Mouse (Mus musculus) hindbrain, embryonic 14.5 days (tissue): ENCODE data around the gene Bnc2. TPM values are rescaled to one million over a fixed set of nuclear protein-coding genes. Genes with fewer than 3 reads are reported as not detected.

Source experiments
- ATAC-seq: fragments of 200-750 bp; cut with Nextera tagmentation; 2 replicates; pipeline ENCODE4 v1.8.0; 2017; ENCODE audit warnings: moderate number of reproducible peaks, mild to moderate bottlenecking, moderate TSS enrichment, moderate library complexity; ENCODE audit not compliant: low FRiP score
- DNase-seq: peaks from one replicate; pipeline ENCODE4 v3.0.0-alpha.2; 2015; ENCODE audit warnings: low spot score
- H3K27ac ChIP-seq: fragments of 300-500 bp; sonication (generic); 2 replicates; pipeline ENCODE4 v1.5.1; 2014; ENCODE audit warnings: mild to moderate bottlenecking, moderate library complexity
- H3K27me3 ChIP-seq: fragments of 300-500 bp; sonication (generic); 2 replicates; pipeline ENCODE4 v1.6.1; 2014; ENCODE audit warnings: mild to moderate bottlenecking, low read length, mixed read lengths; ENCODE audit not compliant: control insufficient read depth, insufficient read depth
- H3K36me3 ChIP-seq: fragments of 300-500 bp; sonication (generic); replicated peaks from 2 replicates; pipeline ENCODE4 v1.6.1; 2014; ENCODE audit not compliant: control insufficient read depth, insufficient read depth
- H3K4me1 ChIP-seq: fragments of 300-500 bp; sonication (generic); replicated peaks from 2 replicates; pipeline ENCODE4 v1.6.1; 2014; ENCODE audit warnings: antibody characterized with exemption, low read length, mixed read lengths; ENCODE audit not compliant: control insufficient read depth, insufficient read depth
- H3K4me2 ChIP-seq: fragments of 300-500 bp; sonication (generic); replicated peaks from 2 replicates; pipeline ENCODE4 v1.6.1; 2014; ENCODE audit warnings: mild to moderate bottlenecking, moderate library complexity
- H3K4me3 ChIP-seq: fragments of 300-500 bp; sonication (generic); replicated peaks from 2 replicates; pipeline ENCODE4 v1.5.1; 2014; ENCODE audit warnings: mild to moderate bottlenecking, low read length
- H3K9ac ChIP-seq: fragments of 300-500 bp; sonication (generic); 2 replicates; pipeline ENCODE4 v1.6.1; 2014
- H3K9me3 ChIP-seq: fragments of 300-500 bp; sonication (generic); 2 replicates; pipeline ENCODE4 v1.6.1; 2016; ENCODE audit warnings: low read length; ENCODE audit not compliant: control insufficient read depth
- WGBS: fragments of 180-500 bp; shearing (Covaris S2); extraction: QIAGEN DNeasy Blood & Tissue Kit; methylation state at CpG from one replicate; pipeline ENCODE4 v1.1.7; 2014; 5-methylcytosine and 5-hydroxymethylcytosine counted together
- polyA plus RNA-seq: library from polyadenylated mRNA; unstranded; fragments of >200 nt; fragmentation: Nextera tagmentation; extraction: Ambion mirVana; gene quantifications from 2 replicates; pipeline ENCODE4 v1.2.1, GENCODE M21; 2014

The Bnc2 gene
- polyA plus RNA-seq, 1 experiment from 2014 or later: 12.0 TPM

DNA sequence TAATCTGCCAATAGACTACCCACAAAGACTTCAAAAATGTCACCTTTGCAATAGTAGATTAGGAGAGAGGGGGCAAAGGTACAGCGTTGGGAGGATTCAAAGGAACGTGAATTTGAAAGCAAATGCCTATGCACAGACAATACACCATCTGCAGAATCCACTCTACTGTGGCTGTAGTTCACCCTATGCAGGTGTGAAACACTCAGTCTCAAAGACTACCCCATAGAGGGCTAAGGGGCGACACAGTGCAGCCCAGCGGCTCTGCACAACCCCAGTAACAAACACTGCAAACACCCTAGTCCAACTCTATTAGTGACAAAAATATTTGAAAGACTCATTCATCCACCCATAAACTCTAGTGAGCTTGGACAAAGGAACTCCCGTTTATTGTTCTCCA lies 218.2 kb downstream of the Bnc2 start:
- no peaks in the 10 kb centered on the region for H3K9me3 ChIP-seq
- ATAC-seq: no peak

DNA sequence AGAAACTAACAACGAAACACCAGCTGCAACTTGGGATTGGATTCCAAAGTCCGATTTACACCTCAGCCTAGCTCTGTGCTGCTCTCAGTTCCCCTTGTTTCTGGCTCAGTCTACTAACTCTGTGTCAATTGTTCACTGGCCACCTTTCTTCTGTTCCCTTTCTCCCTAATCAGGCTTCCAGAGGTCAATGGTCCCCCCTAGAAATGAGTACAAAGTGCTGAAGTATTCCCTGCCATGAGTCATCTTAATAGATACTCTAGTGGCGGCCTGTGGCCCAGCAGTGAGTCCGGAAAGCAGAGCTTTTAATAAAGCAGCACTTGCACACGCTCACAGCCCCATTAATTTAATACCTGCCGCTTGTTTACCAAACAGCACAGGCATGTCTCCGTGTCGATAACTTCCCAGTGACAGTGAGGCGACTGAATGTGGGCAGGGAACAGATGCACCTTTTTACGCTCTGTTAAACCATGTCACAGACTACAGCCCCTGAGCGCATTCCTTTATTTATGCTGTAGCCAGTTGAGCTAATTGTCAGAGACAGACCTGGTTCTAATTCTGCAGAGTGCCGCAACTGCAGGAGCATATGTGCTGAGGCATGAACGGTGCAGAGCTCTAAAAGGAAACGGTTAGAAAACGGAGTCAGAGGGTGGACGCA lies 218.8 kb downstream of the Bnc2 start:
- Histone ChIP-seq H3K4me1 (peaks cover 16% of the 10 kb centered on the region; the same call in 1 of the 2 replicates), H3K36me3 (no peaks in the 10 kb centered on the region), H3K27ac (no peak overlapping the region), H3K4me2 (peak overlapping the region; percentile 24), H3K9me3 (no peaks in the 10 kb centered on the region), H3K4me3 (no peak overlapping the region), H3K9ac (0 out of 2 replicates have a peak overlapping the region, but pooled peaks have one; percentile 4), H3K27me3 (no peaks in the 10 kb centered on the region)
- DNase-seq (no peak), ATAC-seq (peak; percentile 46; the same call in 1 of the 2 replicates)
- WGBS: 57% methylated on average over 16 of the region's 16 CpGs

More for the DNA sequence above, 218.2 kb downstream of the Bnc2 start:
- H3K27ac ChIP-seq: no peak overlapping the region
- H3K27me3 ChIP-seq: no peaks in the 10 kb centered on the region
- H3K36me3 ChIP-seq: no peaks in the 10 kb centered on the region
- peak overlapping the region; percentile 24 for H3K4me2 ChIP-seq
- peaks cover 16% of the 10 kb centered on the region; the same call in 1 of the 2 replicates for H3K4me1 ChIP-seq
- DNase-seq: no peak
- no peak overlapping the region for H3K4me3 ChIP-seq
- 70% methylated on average over 5 of the region's 5 CpGs for WGBS
- no peak overlapping the region for H3K9ac ChIP-seq

DNA sequence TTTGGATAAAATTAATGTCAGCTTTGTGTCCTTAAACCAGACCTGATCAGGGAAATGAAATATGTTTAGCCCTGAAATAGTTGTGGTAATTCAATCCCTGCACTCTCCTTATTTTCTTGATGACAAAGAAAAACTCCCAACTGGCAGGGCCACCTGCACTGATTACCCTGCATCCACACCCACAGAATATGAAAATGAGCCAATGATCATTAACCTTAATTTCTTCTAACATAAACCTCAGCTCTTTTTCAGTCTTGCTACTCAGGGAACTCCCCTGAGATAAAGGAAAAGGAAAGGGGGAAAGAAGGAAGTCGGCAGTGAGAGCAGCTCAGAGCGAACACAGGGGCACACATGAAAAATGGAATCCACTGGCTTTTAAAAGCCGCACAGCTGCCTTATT lies 220.6 kb downstream of the Bnc2 start:
- 0 out of 2 replicates have a peak, but pooled peaks cover 4% of the 10 kb centered on the region for H3K27me3 ChIP-seq
- 53% methylated on average over 3 of the region's 3 CpGs for WGBS
- DNase-seq: no peak
- H3K9me3 ChIP-seq: no peaks in the 10 kb centered on the region
- no peaks in the 10 kb centered on the region for H3K36me3 ChIP-seq
- H3K4me1 ChIP-seq: peaks cover 16% of the 10 kb centered on the region; the same call in 1 of the 2 replicates
- H3K27ac ChIP-seq: no peak overlapping the region
- no peak for ATAC-seq
- H3K4me3 ChIP-seq: no peak overlapping the region
- no peak overlapping the region for H3K4me2 ChIP-seq
- no peak overlapping the region for H3K9ac ChIP-seq

DNA sequence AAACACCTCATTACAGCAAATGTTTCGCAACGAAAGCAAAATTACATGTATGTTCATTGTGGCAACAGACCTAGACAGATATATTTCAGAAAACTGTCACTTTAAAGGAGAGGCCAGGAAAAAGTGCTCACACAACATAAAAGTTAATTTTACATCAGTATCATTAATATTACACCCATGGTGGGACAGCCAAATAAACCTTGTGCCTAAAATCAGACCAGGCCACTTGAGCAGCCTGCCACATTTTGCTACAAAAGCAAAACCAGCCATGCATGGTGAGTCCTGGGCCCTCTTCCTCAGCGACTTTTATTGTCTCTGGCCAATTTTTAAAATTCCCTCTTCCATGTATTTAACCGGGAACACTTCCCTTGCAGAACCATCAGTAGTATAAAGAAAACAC lies 221.5 kb downstream of the Bnc2 start:
- Histone ChIP-seq H3K4me2 (no peak overlapping the region), H3K27ac (no peak overlapping the region), H3K36me3 (no peaks in the 10 kb centered on the region), H3K9me3 (no peaks in the 10 kb centered on the region), H3K4me1 (peaks cover 16% of the 10 kb centered on the region; the same call in 1 of the 2 replicates), H3K4me3 (no peak overlapping the region), H3K9ac (no peak overlapping the region), H3K27me3 (0 out of 2 replicates have a peak, but pooled peaks cover 4% of the 10 kb centered on the region)
- 75% methylated on average over 4 of the region's 4 CpGs for WGBS
- ATAC-seq: no peak
- no peak for DNase-seq

DNA sequence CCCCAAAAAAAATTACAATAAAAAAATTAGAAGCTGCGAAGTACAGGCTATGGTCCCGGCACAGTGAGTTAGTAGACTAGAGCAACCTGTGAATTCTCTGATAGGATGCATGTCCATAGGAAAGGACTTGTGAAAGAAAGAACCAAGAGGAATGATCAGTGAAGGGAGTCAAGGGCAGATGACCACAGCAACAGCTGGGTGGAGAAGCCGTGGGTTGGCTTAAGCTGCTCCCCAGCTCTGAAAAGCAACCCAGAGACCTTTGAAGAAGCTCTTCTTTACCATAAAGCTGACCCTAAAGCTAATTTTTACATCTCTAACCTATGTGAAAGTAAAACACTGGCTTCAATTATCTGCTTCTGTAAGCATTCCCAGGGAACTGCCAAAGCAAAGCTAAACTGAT lies 222.4 kb downstream of the Bnc2 start:
- Histone ChIP-seq H3K36me3 (no peaks in the 10 kb centered on the region), H3K9ac (no peak overlapping the region), H3K27ac (no peak overlapping the region), H3K4me2 (no peak overlapping the region), H3K4me1 (peaks cover 16% of the 10 kb centered on the region; the same call in 1 of the 2 replicates), H3K27me3 (0 out of 2 replicates have a peak, but pooled peaks cover 4% of the 10 kb centered on the region), H3K4me3 (no peak overlapping the region), H3K9me3 (no peaks in the 10 kb centered on the region)
- ATAC-seq (no peak), DNase-seq (no peak)
- 89% methylated on average over 3 of the region's 3 CpGs for WGBS

DNA sequence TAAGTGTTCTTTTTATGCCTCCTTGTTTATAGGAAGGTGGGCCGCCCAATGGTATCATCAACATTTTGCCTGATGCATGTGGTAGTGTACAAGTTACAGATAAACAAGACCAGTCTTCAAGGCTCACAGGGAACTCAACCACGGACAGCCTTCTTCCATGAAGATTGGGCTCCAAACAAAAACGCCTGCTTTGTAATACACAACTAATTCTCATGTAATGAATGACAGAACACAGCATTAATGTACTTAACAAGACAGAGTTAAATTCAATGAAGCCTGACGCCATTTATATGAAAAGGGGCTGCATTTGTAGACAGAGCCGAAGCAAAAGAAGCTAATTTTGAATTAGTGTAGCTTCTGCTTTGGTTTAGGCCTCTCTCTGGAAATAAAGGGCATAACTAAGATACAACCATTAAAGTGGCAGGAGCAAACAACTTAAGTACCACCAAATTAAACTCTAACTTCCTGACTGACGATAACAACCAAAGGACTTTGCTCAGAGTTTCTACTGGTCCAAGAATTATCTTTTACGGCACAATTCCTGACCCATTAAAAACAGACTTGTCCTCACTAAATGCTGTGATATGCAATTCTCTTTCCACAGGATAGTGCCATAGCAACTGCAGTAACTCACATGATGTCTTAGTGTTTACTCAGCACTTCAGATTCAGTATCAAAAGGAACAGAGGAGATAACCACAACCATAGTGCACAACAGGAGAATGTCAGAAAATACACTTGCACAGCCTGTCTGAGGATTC lies 225.6 kb downstream of the Bnc2 start:
- ATAC-seq: no peak
- no peak overlapping the region for H3K27ac ChIP-seq

DNA sequence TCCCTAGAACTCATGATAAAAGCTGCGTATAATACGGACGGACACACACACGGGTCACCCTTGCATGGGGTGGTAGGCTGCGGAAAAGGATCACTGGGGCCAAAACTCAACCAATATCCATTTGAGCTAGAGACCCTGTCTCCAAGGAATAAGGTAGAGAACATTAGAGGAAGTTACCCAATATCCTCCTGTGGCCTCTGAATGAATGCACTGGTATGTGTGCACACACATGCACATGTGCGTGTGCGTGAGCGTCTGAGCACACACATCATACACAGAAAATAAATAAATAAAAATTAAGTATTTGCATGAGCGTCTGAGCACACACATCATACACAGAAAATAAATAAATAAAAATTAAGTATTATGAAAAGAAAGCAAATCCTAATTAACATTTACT lies 241.8 kb downstream of the Bnc2 start:
- 97% methylated on average over 9 of the region's 9 CpGs for WGBS
- H3K4me3 ChIP-seq: no peak overlapping the region
- no peak overlapping the region for H3K27ac ChIP-seq
- no peaks in the 10 kb centered on the region for H3K36me3 ChIP-seq
- H3K9me3 ChIP-seq: no peaks in the 10 kb centered on the region
- no peaks in the 10 kb centered on the region for H3K4me1 ChIP-seq
- DNase-seq (no peak), ATAC-seq (no peak)
- H3K4me2 ChIP-seq: no peak overlapping the region
- no peak overlapping the region for H3K9ac ChIP-seq
- no peaks in the 10 kb centered on the region for H3K27me3 ChIP-seq

More for the DNA sequence above, 225.6 kb downstream of the Bnc2 start:
- Histone ChIP-seq H3K36me3 (no peaks in the 10 kb centered on the region), H3K4me2 (no peak overlapping the region), H3K9me3 (no peaks in the 10 kb centered on the region), H3K9ac (no peak overlapping the region), H3K4me3 (no peak overlapping the region), H3K27me3 (0 out of 2 replicates have a peak, but pooled peaks cover 4% of the 10 kb centered on the region), H3K4me1 (no peaks in the 10 kb centered on the region)
- WGBS: 72% methylated on average over 7 of the region's 7 CpGs
- DNase-seq: no peak

DNA sequence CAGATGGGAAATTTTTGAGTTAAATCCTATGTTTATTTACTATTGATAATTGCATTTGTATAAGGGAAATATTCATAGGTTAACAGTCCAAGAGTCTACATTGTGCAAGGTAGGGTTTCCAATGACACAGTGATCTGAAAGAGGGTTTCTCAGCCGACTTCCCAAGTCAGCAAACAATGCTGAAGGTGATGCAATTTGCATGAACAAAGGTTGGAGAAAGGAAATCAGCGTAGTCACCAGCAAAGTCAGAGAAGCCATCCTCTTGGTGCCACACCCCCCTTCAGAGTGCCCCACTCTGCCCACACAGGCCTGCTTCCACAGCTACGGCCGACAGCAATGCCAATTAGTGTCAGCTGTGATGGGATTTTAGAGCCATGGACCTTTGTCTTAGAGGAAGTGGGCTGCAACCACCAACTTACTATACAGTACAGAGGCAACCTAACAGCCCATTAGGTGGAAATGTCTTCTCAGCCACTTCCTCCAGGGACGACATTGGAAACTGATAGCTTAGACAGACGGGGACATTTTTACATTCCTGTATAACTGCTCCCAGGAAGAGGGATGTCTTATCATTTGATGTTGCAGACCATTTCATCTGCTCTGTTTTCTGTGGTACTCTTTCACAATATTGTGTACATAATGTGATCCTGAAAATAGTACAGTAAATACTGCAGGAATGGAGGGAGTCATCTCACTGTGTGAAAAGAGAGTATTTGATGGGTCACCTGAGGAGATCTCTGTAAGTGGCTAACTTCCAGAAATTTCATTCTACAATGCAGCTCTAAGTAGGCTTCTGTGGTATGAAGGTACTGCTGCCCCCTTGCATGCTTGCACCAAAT lies 243.2 kb downstream of the Bnc2 start:
- H3K4me1 ChIP-seq: no peaks in the 10 kb centered on the region
- WGBS: 55% methylated on average over 6 of the region's 6 CpGs
- no peaks in the 10 kb centered on the region for H3K36me3 ChIP-seq
- no peak for DNase-seq
- no peak overlapping the region for H3K27ac ChIP-seq
- no peak overlapping the region for H3K4me2 ChIP-seq
- H3K4me3 ChIP-seq: no peak overlapping the region
- no peaks in the 10 kb centered on the region for H3K9me3 ChIP-seq
- no peaks in the 10 kb centered on the region for H3K27me3 ChIP-seq
- H3K9ac ChIP-seq: no peak overlapping the region
- ATAC-seq: no peak

DNA sequence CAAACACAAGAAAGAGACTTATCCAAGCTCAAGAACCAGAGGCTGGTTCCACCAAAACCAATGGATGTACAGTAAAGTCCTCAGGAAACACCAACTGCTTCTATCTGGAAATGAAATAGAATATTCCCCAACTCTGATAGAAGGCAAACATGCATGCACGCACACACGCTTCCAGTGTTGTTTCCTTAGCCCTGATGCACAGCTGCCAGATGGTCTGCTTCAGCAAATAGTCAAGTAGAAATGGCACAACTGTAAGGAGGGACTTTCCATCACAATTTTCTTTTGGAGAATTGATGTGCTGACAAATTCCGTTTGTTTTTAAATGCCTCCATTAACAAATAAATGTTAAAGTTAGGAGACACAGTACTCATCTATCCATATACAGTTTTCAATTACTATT lies 247.1 kb downstream of the Bnc2 start:
- H3K4me1 ChIP-seq: no peaks in the 10 kb centered on the region
- 89% methylated on average over 3 of the region's 3 CpGs for WGBS
- no peaks in the 10 kb centered on the region for H3K27me3 ChIP-seq
- no peak for ATAC-seq
- H3K27ac ChIP-seq: no peak overlapping the region
- no peak for DNase-seq
- no peak overlapping the region for H3K4me2 ChIP-seq
- H3K4me3 ChIP-seq: no peak overlapping the region
- H3K9ac ChIP-seq: no peak overlapping the region
- H3K9me3 ChIP-seq: no peaks in the 10 kb centered on the region
- no peaks in the 10 kb centered on the region for H3K36me3 ChIP-seq
